Mouse (Mus musculus): Measurements from ENCODE around the gene Meioc. TPM values are rescaled to one million over a fixed set of nuclear protein-coding genes. Genes with fewer than 3 reads are reported as not detected.

Meioc gene
- polyA plus RNA-seq, 1 experiment from 2014 or later: 0.26 TPM

- Histone ChIP-seq H3K4me3 (no peak overlapping the region), H3K4me1 (peaks cover 13% of the 10 kb centered on the region), H3K27ac (no peak overlapping the region), H3K9me3 (replicated peaks) (no peaks in the 10 kb centered on the region), H3K27me3 (replicated peaks) (peaks cover 37% of the 10 kb centered on the region), H3K4me2 (no peak overlapping the region), H3K36me3 (no peaks in the 10 kb centered on the region), H3K9ac (no peak overlapping the region)
- WGBS (ENCODE audit: insufficient replicate concordance): 57% methylated on average over 12 of the region's 12 CpGs
- no peak for ATAC-seq
Observed at GRCm38 (mm10) chr11:102636887-102637286, 26.6 kb upstream of the Meioc start.

GRCm38 (mm10) chr11:102643891-102644382, 19.6 kb upstream of the Meioc start:
- Histone ChIP-seq H3K27me3 (replicated peaks) (peaks cover 16% of the 10 kb centered on the region), H3K9me3 (replicated peaks) (no peaks in the 10 kb centered on the region), H3K4me1 (no peaks in the 10 kb centered on the region), H3K4me2 (no peak overlapping the region), H3K27ac (no peak overlapping the region), H3K36me3 (no peaks in the 10 kb centered on the region), H3K9ac (no peak overlapping the region), H3K4me3 (no peak overlapping the region)
- 37% methylated on average over 10 of the region's 10 CpGs for WGBS (ENCODE audit: insufficient replicate concordance)
- ATAC-seq: no peak

- Histone ChIP-seq H3K36me3 (no peaks in the 10 kb centered on the region), H3K4me1 (no peaks in the 10 kb centered on the region), H3K27me3 (replicated peaks) (peaks cover 18% of the 10 kb centered on the region), H3K4me3 (no peak overlapping the region), H3K4me2 (no peak overlapping the region), H3K9ac (no peak overlapping the region), H3K9me3 (replicated peaks) (no peaks in the 10 kb centered on the region), H3K27ac (no peak overlapping the region)
- WGBS (ENCODE audit: insufficient replicate concordance): 80% methylated on average over 13 of the region's 13 CpGs
- ATAC-seq: no peak
Observed at GRCm38 (mm10) chr11:102646226-102646625, 17.3 kb upstream of the Meioc start.

- Histone ChIP-seq H3K27me3 (replicated peaks) (peaks cover 18% of the 10 kb centered on the region), H3K36me3 (no peaks in the 10 kb centered on the region), H3K4me1 (no peaks in the 10 kb centered on the region), H3K27ac (no peak overlapping the region), H3K4me2 (no peak overlapping the region), H3K4me3 (no peak overlapping the region), H3K9me3 (replicated peaks) (no peaks in the 10 kb centered on the region), H3K9ac (no peak overlapping the region)
- ATAC-seq: no peak
- 53% methylated on average over 12 of the region's 12 CpGs for WGBS (ENCODE audit: insufficient replicate concordance)
Observed at GRCm38 (mm10) chr11:102647885-102648284, 15.6 kb upstream of the Meioc start.

GRCm38 (mm10) chr11:102651381-102651780, 12.1 kb upstream of the Meioc start:
- no peak overlapping the region for H3K4me2 ChIP-seq
- no peak for ATAC-seq
- no peak overlapping the region for H3K27ac ChIP-seq
- 4% methylated on average over 9 of the region's 9 CpGs for WGBS (ENCODE audit: insufficient replicate concordance)
- H3K36me3 ChIP-seq: no peaks in the 10 kb centered on the region
- peaks cover 14% of the 10 kb centered on the region for H3K27me3 ChIP-seq (replicated peaks)
- no peak overlapping the region for H3K4me3 ChIP-seq
- H3K9ac ChIP-seq: no peak overlapping the region
- no peaks in the 10 kb centered on the region for H3K9me3 ChIP-seq (replicated peaks)
- H3K4me1 ChIP-seq: no peaks in the 10 kb centered on the region

DNA sequence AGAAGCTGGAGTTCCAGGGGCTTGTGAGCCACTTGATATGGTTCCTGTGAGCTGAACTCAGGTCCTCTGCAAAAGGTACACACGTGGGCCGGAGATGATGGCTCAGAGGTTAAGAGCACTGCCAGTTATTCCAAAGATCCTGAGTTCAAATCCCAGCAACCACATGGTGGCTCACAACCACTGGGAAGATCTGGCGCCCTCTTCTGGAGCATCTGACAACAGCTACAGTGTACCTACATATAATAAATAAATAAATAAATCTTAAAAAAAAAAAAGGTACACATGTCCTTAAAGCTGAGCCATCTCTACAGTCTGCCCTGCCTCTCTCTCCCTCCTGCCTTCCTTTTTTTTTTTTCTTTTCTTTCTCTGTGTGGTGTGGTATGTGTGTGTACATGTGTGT, 10.7 kb upstream of the Meioc start:
- no peak overlapping the region for H3K27ac ChIP-seq
- no peaks in the 10 kb centered on the region for H3K36me3 ChIP-seq
- peaks cover 10% of the 10 kb centered on the region; the same call in 1 of the 2 replicates for H3K27me3 ChIP-seq (replicated peaks)
- H3K9ac ChIP-seq: no peak overlapping the region
- no peak overlapping the region for H3K4me3 ChIP-seq
- H3K4me1 ChIP-seq: no peaks in the 10 kb centered on the region
- H3K9me3 ChIP-seq (replicated peaks): no peaks in the 10 kb centered on the region
- no peak overlapping the region for H3K4me2 ChIP-seq
- ATAC-seq: no peak
- 46% methylated on average over 3 of the region's 3 CpGs for WGBS (ENCODE audit: insufficient replicate concordance)

DNA sequence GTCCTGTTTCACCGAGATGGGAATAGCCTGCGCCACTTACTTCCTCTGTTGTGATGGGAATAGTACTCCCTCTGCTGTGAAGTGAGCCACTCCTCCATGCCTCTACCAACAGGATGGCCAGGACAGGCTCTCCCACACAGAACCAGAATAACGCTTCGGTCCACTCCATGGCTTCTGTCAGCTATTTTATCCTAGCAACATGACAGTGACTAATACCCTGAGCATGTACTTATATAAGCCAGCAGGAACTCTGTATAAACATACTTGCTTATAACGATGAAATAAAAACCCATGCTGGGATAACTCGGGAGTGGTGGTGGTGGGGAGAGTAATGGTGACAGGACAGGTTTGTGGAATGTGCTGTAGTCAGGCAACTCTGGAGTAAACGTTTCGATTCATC, 7.6 kb upstream of the Meioc start:
- 55% methylated on average over 8 of the region's 8 CpGs for WGBS (ENCODE audit: insufficient replicate concordance)
- H3K4me3 ChIP-seq: no peak overlapping the region
- no peaks in the 10 kb centered on the region for H3K36me3 ChIP-seq
- no peak for ATAC-seq
- H3K4me1 ChIP-seq: no peaks in the 10 kb centered on the region
- 0 out of 2 replicates have a peak, but pooled peaks cover 10% of the 10 kb centered on the region for H3K27me3 ChIP-seq (replicated peaks)
- no peak overlapping the region for H3K27ac ChIP-seq
- no peaks in the 10 kb centered on the region for H3K9me3 ChIP-seq (replicated peaks)
- H3K9ac ChIP-seq: no peak overlapping the region
- no peak overlapping the region for H3K4me2 ChIP-seq

- Histone ChIP-seq H3K36me3 (no peaks in the 10 kb centered on the region), H3K27ac (no peak overlapping the region), H3K4me1 (no peaks in the 10 kb centered on the region), H3K9me3 (replicated peaks) (no peaks in the 10 kb centered on the region), H3K4me2 (no peak overlapping the region), H3K4me3 (no peak overlapping the region), H3K9ac (no peak overlapping the region), H3K27me3 (replicated peaks) (0 out of 2 replicates have a peak, but pooled peaks cover 10% of the 10 kb centered on the region)
- 39% methylated on average over 4 of the region's 4 CpGs for WGBS (ENCODE audit: insufficient replicate concordance)
- no peak for ATAC-seq
Observed at GRCm38 (mm10) chr11:102656326-102656926, 7.1 kb upstream of the Meioc start.

DNA sequence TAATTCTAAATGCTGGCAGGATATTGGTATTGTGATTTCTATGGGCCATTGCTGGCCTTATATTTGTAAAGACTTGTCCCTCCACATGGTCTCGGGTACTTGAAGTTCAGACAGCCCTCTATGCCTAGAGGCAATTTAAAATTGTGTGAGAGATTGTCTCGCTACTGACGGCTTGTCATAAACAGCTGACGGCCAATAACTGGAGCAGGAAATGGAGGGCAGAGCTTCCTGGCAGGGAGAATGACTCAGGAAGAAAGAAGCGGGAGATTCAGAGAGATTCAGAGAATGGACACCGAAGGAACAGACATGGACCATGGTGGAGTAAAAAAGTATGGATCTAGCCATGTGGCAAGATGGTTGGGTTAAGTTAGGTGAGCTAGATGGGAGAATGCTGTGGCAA, 6.6 kb upstream of the Meioc start:
- no peaks in the 10 kb centered on the region for H3K9me3 ChIP-seq (replicated peaks)
- no peaks in the 10 kb centered on the region for H3K4me1 ChIP-seq
- 0 out of 2 replicates have a peak, but pooled peaks cover 10% of the 10 kb centered on the region for H3K27me3 ChIP-seq (replicated peaks)
- no peak for ATAC-seq
- H3K4me2 ChIP-seq: no peak overlapping the region
- 33% methylated on average over 6 of the region's 6 CpGs for WGBS (ENCODE audit: insufficient replicate concordance)
- H3K36me3 ChIP-seq: no peaks in the 10 kb centered on the region
- H3K4me3 ChIP-seq: no peak overlapping the region
- no peak overlapping the region for H3K9ac ChIP-seq
- H3K27ac ChIP-seq: no peak overlapping the region

GRCm38 (mm10) chr11:102665151-102665550, 1.6 kb downstream of the Meioc start:
- Histone ChIP-seq H3K36me3 (no peaks in the 10 kb centered on the region), H3K27me3 (replicated peaks) (peaks cover 51% of the 10 kb centered on the region), H3K9ac (no peak overlapping the region), H3K4me3 (no peak overlapping the region), H3K27ac (no peak overlapping the region), H3K9me3 (replicated peaks) (peaks cover 11% of the 10 kb centered on the region; the same call in 1 of the 2 replicates), H3K4me1 (0 out of 2 replicates have a peak, but pooled peaks cover 6% of the 10 kb centered on the region), H3K4me2 (0 out of 2 replicates have a peak overlapping the region, but pooled peaks have one; percentile 2)
- no peak for ATAC-seq
- WGBS (ENCODE audit: insufficient replicate concordance): 37% methylated on average over 33 of the region's 33 CpGs

GRCm38 (mm10) chr11:102665637-102666435, 2.3 kb downstream of the Meioc start:
- Histone ChIP-seq H3K4me3 (no peak overlapping the region), H3K27ac (no peak overlapping the region), H3K27me3 (replicated peaks) (peaks cover 54% of the 10 kb centered on the region)

GRCm38 (mm10) chr11:102690162-102690561, 26.6 kb downstream of the Meioc start:
- ATAC-seq: no peak
- Histone ChIP-seq H3K27ac (no peak overlapping the region), H3K9me3 (replicated peaks) (no peaks in the 10 kb centered on the region), H3K9ac (no peak overlapping the region), H3K36me3 (peaks cover 57% of the 10 kb centered on the region), H3K4me1 (peaks cover 6% of the 10 kb centered on the region; the same call in 1 of the 2 replicates), H3K27me3 (replicated peaks) (no peaks in the 10 kb centered on the region), H3K4me2 (no peak overlapping the region), H3K4me3 (no peak overlapping the region)
- WGBS (ENCODE audit: insufficient replicate concordance): 59% methylated on average over 6 of the region's 6 CpGs

More at GRCm38 (mm10) chr11:102665637-102666435, 2.3 kb downstream of the Meioc start:
- 42% methylated on average over 82 of the region's 84 CpGs for WGBS (ENCODE audit: insufficient replicate concordance)
- Histone ChIP-seq H3K4me1 (0 out of 2 replicates have a peak, but pooled peaks cover 6% of the 10 kb centered on the region), H3K36me3 (no peaks in the 10 kb centered on the region), H3K9ac (no peak overlapping the region), H3K4me2 (peak overlapping the region; percentile 2; the same call in 1 of the 2 replicates), H3K9me3 (replicated peaks) (peaks cover 11% of the 10 kb centered on the region; the same call in 1 of the 2 replicates)
- ATAC-seq: no peak
